Mouse (Mus musculus): ENCODE data around the gene Cadps2.

The Cadps2 gene

GRCm38 (mm10) chr6:23361842-23362451, 477.3 kb downstream of the Cadps2 start:
- no peak for DNase-seq (ENCODE audit: low read depth, low spot score)

- no peak for DNase-seq (ENCODE audit: low read depth, low spot score)
These were observed 478.6 kb downstream of the Cadps2 start for GRCm38 (mm10) chr6:23360596-23360995.

GRCm38 (mm10) chr6:23356141-23356540, 483.1 kb downstream of the Cadps2 start:
- DNase-seq (ENCODE audit: low read depth, low spot score), result no peak

GRCm38 (mm10) chr6:23353480-23353879, 485.7 kb downstream of the Cadps2 start:
- no peak for DNase-seq (ENCODE audit: low read depth, low spot score)

GRCm38 (mm10) chr6:23337411-23338063, 501.7 kb downstream of the Cadps2 start:
- no peak for DNase-seq (ENCODE audit: low read depth, low spot score)

GRCm38 (mm10) chr6:23314945-23315344, 524.3 kb downstream of the Cadps2 start:
- DNase-seq (ENCODE audit: low read depth, low spot score), result no peak

- no peak for DNase-seq (ENCODE audit: low read depth, low spot score)
These were observed 524.9 kb downstream of the Cadps2 start for GRCm38 (mm10) chr6:23314291-23314690.

GRCm38 (mm10) chr6:23306046-23306445, 533.2 kb downstream of the Cadps2 start:
- no peak for DNase-seq (ENCODE audit: low read depth, low spot score)

- DNase-seq (ENCODE audit: low read depth, low spot score), result no peak
These were observed 540.6 kb downstream of the Cadps2 start for GRCm38 (mm10) chr6:23298596-23298995.

- DNase-seq (ENCODE audit: low read depth, low spot score), result no peak
These were observed 544.5 kb downstream of the Cadps2 start for GRCm38 (mm10) chr6:23294685-23295084.

GRCm38 (mm10) chr6:23288752-23289151, 550.5 kb downstream of the Cadps2 start:
- no peak for DNase-seq (ENCODE audit: low read depth, low spot score)

GRCm38 (mm10) chr6:23281514-23281820, 557.8 kb downstream of the Cadps2 start:
- no peak for DNase-seq (ENCODE audit: low read depth, low spot score)

- no peak for DNase-seq (ENCODE audit: low read depth, low spot score)
These were observed 558.3 kb downstream of the Cadps2 start for GRCm38 (mm10) chr6:23280811-23281513.

GRCm38 (mm10) chr6:23273483-23273882, 565.7 kb downstream of the Cadps2 start:
- no peak for DNase-seq (ENCODE audit: low read depth, low spot score)

- no peak for DNase-seq (ENCODE audit: low read depth, low spot score)
These were observed 566.2 kb downstream of the Cadps2 start for GRCm38 (mm10) chr6:23272979-23273378.

GRCm38 (mm10) chr6:23272542-23272941, 566.7 kb downstream of the Cadps2 start:
- DNase-seq (ENCODE audit: low read depth, low spot score), result no peak

- DNase-seq (ENCODE audit: low read depth, low spot score), result no peak
These were observed 578.5 kb downstream of the Cadps2 start for GRCm38 (mm10) chr6:23260738-23261050.

GRCm38 (mm10) chr6:23260016-23260737, 579.0 kb downstream of the Cadps2 start:
- DNase-seq (ENCODE audit: low read depth, low spot score), result no peak

- no peak for DNase-seq (ENCODE audit: low read depth, low spot score)
These were observed 581.2 kb downstream of the Cadps2 start for GRCm38 (mm10) chr6:23257981-23258380.

- DNase-seq (ENCODE audit: low read depth, low spot score), result no peak
These were observed 584.1 kb downstream of the Cadps2 start for GRCm38 (mm10) chr6:23255161-23255560.

- no peak for DNase-seq (ENCODE audit: low read depth, low spot score)
These were observed 584.6 kb downstream of the Cadps2 start for GRCm38 (mm10) chr6:23254644-23255043.

Measured in retina, postnatal 7 days (tissue).